Mouse (Mus musculus): Measurements from ENCODE around the gene Erich6b. TPM values are rescaled to one million over a fixed set of nuclear protein-coding genes. Genes with fewer than 3 reads are reported as not detected.

The Erich6b gene
- polyA plus RNA-seq, 1 experiment from 2014 or later = not detected

GRCm38 (mm10) chr14:75646968-75647829 lies 5.1 kb downstream of the Erich6b start:
- no peak overlapping the region for H3K4me2 ChIP-seq
- no peaks in the 10 kb centered on the region for H3K9me3 ChIP-seq (replicated peaks)
- H3K4me3 ChIP-seq = no peak overlapping the region
- H3K4me1 ChIP-seq = no peaks in the 10 kb centered on the region
- WGBS (ENCODE audit: insufficient replicate concordance) = 68% methylated on average over 20 of the region's 20 CpGs
- no peak overlapping the region for H3K27ac ChIP-seq
- no peaks in the 10 kb centered on the region for H3K36me3 ChIP-seq
- ATAC-seq = no peak
- H3K27me3 ChIP-seq (replicated peaks) = no peaks in the 10 kb centered on the region
- no peak overlapping the region for H3K9ac ChIP-seq

- no peak overlapping the region for H3K4me2 ChIP-seq
- 80% methylated on average over 6 of the region's 6 CpGs for WGBS (ENCODE audit: insufficient replicate concordance)
- no peaks in the 10 kb centered on the region for H3K4me1 ChIP-seq
- H3K9me3 ChIP-seq (replicated peaks) = no peaks in the 10 kb centered on the region
- no peak for ATAC-seq
- no peak overlapping the region for H3K9ac ChIP-seq
- H3K36me3 ChIP-seq = no peaks in the 10 kb centered on the region
- H3K27me3 ChIP-seq (replicated peaks) = no peaks in the 10 kb centered on the region
- no peak overlapping the region for H3K4me3 ChIP-seq
- no peak overlapping the region for H3K27ac ChIP-seq
These were observed 18.9 kb downstream of the Erich6b start for GRCm38 (mm10) chr14:75660936-75661335.

GRCm38 (mm10) chr14:75661548-75661947 lies 19.5 kb downstream of the Erich6b start:
- Histone ChIP-seq H3K9me3 (replicated peaks) (no peaks in the 10 kb centered on the region), H3K4me3 (no peak overlapping the region), H3K27ac (no peak overlapping the region), H3K27me3 (replicated peaks) (no peaks in the 10 kb centered on the region), H3K4me1 (peaks cover 3% of the 10 kb centered on the region; the same call in 1 of the 2 replicates), H3K9ac (no peak overlapping the region), H3K36me3 (no peaks in the 10 kb centered on the region), H3K4me2 (no peak overlapping the region)
- WGBS (ENCODE audit: insufficient replicate concordance) = 78% methylated on average over 8 of the region's 8 CpGs
- ATAC-seq = no peak

GRCm38 (mm10) chr14:75665430-75666180 lies 23.5 kb downstream of the Erich6b start:
- H3K4me3 ChIP-seq = no peak overlapping the region
- ATAC-seq = no peak
- no peaks in the 10 kb centered on the region for H3K36me3 ChIP-seq
- WGBS (ENCODE audit: insufficient replicate concordance) = 76% methylated on average over 2 of the region's 2 CpGs
- no peaks in the 10 kb centered on the region for H3K27me3 ChIP-seq (replicated peaks)
- H3K4me2 ChIP-seq = no peak overlapping the region
- no peak overlapping the region for H3K9ac ChIP-seq
- no peak overlapping the region for H3K27ac ChIP-seq
- peaks cover 10% of the 10 kb centered on the region; the same call in 1 of the 2 replicates for H3K4me1 ChIP-seq
- H3K9me3 ChIP-seq (replicated peaks) = no peaks in the 10 kb centered on the region

- no peak overlapping the region for H3K4me2 ChIP-seq
- no peak for ATAC-seq
- WGBS (ENCODE audit: insufficient replicate concordance) = 59% methylated on average over 1 of the region's 1 CpGs
These were observed 27.1 kb downstream of the Erich6b start for GRCm38 (mm10) chr14:75669085-75669645.

GRCm38 (mm10) chr14:75676316-75676715 lies 34.3 kb downstream of the Erich6b start:
- no peak overlapping the region for H3K4me2 ChIP-seq
- no peak for ATAC-seq
- H3K9ac ChIP-seq = no peak overlapping the region
- H3K36me3 ChIP-seq = no peaks in the 10 kb centered on the region
- no peak overlapping the region for H3K4me3 ChIP-seq
- H3K9me3 ChIP-seq (replicated peaks) = no peaks in the 10 kb centered on the region
- H3K27me3 ChIP-seq (replicated peaks) = no peaks in the 10 kb centered on the region
- WGBS (ENCODE audit: insufficient replicate concordance) = 57% methylated on average over 6 of the region's 6 CpGs
- H3K4me1 ChIP-seq = no peaks in the 10 kb centered on the region
- H3K27ac ChIP-seq = no peak overlapping the region

More at GRCm38 (mm10) chr14:75669085-75669645, 27.1 kb downstream of the Erich6b start:
- H3K4me1 ChIP-seq = peaks cover 10% of the 10 kb centered on the region; the same call in 1 of the 2 replicates
- H3K27ac ChIP-seq = no peak overlapping the region
- no peaks in the 10 kb centered on the region for H3K36me3 ChIP-seq
- H3K4me3 ChIP-seq = no peak overlapping the region
- no peaks in the 10 kb centered on the region for H3K9me3 ChIP-seq (replicated peaks)
- no peaks in the 10 kb centered on the region for H3K27me3 ChIP-seq (replicated peaks)
- no peak overlapping the region for H3K9ac ChIP-seq

GRCm38 (mm10) chr14:75690428-75690827 lies 48.4 kb downstream of the Erich6b start:
- 86% methylated on average over 2 of the region's 2 CpGs for WGBS (ENCODE audit: insufficient replicate concordance)
- Histone ChIP-seq H3K27me3 (replicated peaks) (no peaks in the 10 kb centered on the region), H3K9me3 (replicated peaks) (no peaks in the 10 kb centered on the region), H3K4me3 (no peak overlapping the region), H3K4me2 (no peak overlapping the region), H3K4me1 (no peaks in the 10 kb centered on the region), H3K9ac (no peak overlapping the region), H3K36me3 (no peaks in the 10 kb centered on the region), H3K27ac (no peak overlapping the region)
- ATAC-seq = no peak

GRCm38 (mm10) chr14:75696096-75696495 lies 54.0 kb downstream of the Erich6b start:
- Histone ChIP-seq H3K4me2 (no peak overlapping the region), H3K27me3 (replicated peaks) (no peaks in the 10 kb centered on the region), H3K4me1 (no peaks in the 10 kb centered on the region), H3K9ac (no peak overlapping the region), H3K27ac (no peak overlapping the region), H3K4me3 (no peak overlapping the region), H3K9me3 (replicated peaks) (no peaks in the 10 kb centered on the region), H3K36me3 (peaks cover 2% of the 10 kb centered on the region)
- WGBS (ENCODE audit: insufficient replicate concordance) = 60% methylated on average over 5 of the region's 5 CpGs
- ATAC-seq = no peak

- Histone ChIP-seq H3K4me2 (no peak overlapping the region), H3K4me1 (no peaks in the 10 kb centered on the region), H3K27me3 (replicated peaks) (no peaks in the 10 kb centered on the region), H3K9me3 (replicated peaks) (no peaks in the 10 kb centered on the region), H3K4me3 (no peak overlapping the region), H3K36me3 (peaks cover 15% of the 10 kb centered on the region), H3K9ac (no peak overlapping the region), H3K27ac (no peak overlapping the region)
- ATAC-seq = no peak
- WGBS (ENCODE audit: insufficient replicate concordance) = 60% methylated on average over 1 of the region's 1 CpGs
These were observed 55.9 kb downstream of the Erich6b start for GRCm38 (mm10) chr14:75697928-75698327.

- Histone ChIP-seq H3K9ac (no peak overlapping the region), H3K36me3 (peaks cover 90% of the 10 kb centered on the region), H3K27me3 (replicated peaks) (no peaks in the 10 kb centered on the region), H3K4me3 (no peak overlapping the region), H3K27ac (no peak overlapping the region), H3K4me2 (no peak overlapping the region), H3K4me1 (no peaks in the 10 kb centered on the region), H3K9me3 (replicated peaks) (no peaks in the 10 kb centered on the region)
- no peak for ATAC-seq
- WGBS (ENCODE audit: insufficient replicate concordance) = 82% methylated on average over 4 of the region's 4 CpGs
These were observed 64.6 kb downstream of the Erich6b start for GRCm38 (mm10) chr14:75706647-75707046.

GRCm38 (mm10) chr14:75707771-75708170 lies 65.7 kb downstream of the Erich6b start:
- Histone ChIP-seq H3K27ac (no peak overlapping the region), H3K9ac (no peak overlapping the region), H3K9me3 (replicated peaks) (no peaks in the 10 kb centered on the region), H3K4me3 (no peak overlapping the region), H3K36me3 (peaks cover 95% of the 10 kb centered on the region), H3K4me2 (no peak overlapping the region), H3K4me1 (no peaks in the 10 kb centered on the region), H3K27me3 (replicated peaks) (no peaks in the 10 kb centered on the region)
- ATAC-seq = no peak
- WGBS (ENCODE audit: insufficient replicate concordance) = 82% methylated on average over 7 of the region's 7 CpGs

GRCm38 (mm10) chr14:75708986-75709385 lies 66.9 kb downstream of the Erich6b start:
- H3K9me3 ChIP-seq (replicated peaks) = no peaks in the 10 kb centered on the region
- H3K4me2 ChIP-seq = no peak overlapping the region
- H3K4me1 ChIP-seq = no peaks in the 10 kb centered on the region
- ATAC-seq = no peak
- 82% methylated on average over 1 of the region's 1 CpGs for WGBS (ENCODE audit: insufficient replicate concordance)
- no peak overlapping the region for H3K27ac ChIP-seq
- H3K4me3 ChIP-seq = no peak overlapping the region
- no peaks in the 10 kb centered on the region for H3K27me3 ChIP-seq (replicated peaks)
- H3K36me3 ChIP-seq = peaks cover 95% of the 10 kb centered on the region
- H3K9ac ChIP-seq = no peak overlapping the region

Data from liver, embryonic 12.5 days (tissue).